Mouse (Mus musculus) layer of hippocampus, adult 2 months (tissue): ENCODE data around the gene Lsm2. TPM values are rescaled to one million over a fixed set of nuclear protein-coding genes. Genes with fewer than 3 reads are reported as not detected.
"Not testable (repeated sequence)": the region's sequence is repeated elsewhere in the genome, so short reads cannot be mapped to it uniquely, and the experiment has no call there.

Experiments used
- DNase-seq, 2 experiments: peaks; one replicate each; pipeline ENCODE4 v3.0.0; 2022; ENCODE audit warnings: low spot score in 2 of 2
- H3K27ac ChIP-seq: fragments of 200-600 bp; 2 replicates; pipeline ENCODE4 v1.8.1; 2022
- H3K4me3 ChIP-seq: fragments of 200-600 bp; 2 replicates; pipeline ENCODE4 v1.8.1; 2022; ENCODE audit warnings: mild to moderate bottlenecking
- CTCF ChIP-seq: fragments of 200-600 bp; conservative IDR thresholded peaks from 2 replicates; pipeline ENCODE4 v1.8.1; 2022; ENCODE audit warnings: antibody characterized with exemption, mild to moderate bottlenecking, moderate library complexity
- total RNA-seq, 2 experiments: library from RNA; stranded (reverse); gene quantifications; 2 replicates each; pipeline ENCODE4 v1.2.3; 2021

Lsm2 gene
- total RNA-seq, 2 experiments from 2014 or later = 15.9 to 21.8 TPM

DNA sequence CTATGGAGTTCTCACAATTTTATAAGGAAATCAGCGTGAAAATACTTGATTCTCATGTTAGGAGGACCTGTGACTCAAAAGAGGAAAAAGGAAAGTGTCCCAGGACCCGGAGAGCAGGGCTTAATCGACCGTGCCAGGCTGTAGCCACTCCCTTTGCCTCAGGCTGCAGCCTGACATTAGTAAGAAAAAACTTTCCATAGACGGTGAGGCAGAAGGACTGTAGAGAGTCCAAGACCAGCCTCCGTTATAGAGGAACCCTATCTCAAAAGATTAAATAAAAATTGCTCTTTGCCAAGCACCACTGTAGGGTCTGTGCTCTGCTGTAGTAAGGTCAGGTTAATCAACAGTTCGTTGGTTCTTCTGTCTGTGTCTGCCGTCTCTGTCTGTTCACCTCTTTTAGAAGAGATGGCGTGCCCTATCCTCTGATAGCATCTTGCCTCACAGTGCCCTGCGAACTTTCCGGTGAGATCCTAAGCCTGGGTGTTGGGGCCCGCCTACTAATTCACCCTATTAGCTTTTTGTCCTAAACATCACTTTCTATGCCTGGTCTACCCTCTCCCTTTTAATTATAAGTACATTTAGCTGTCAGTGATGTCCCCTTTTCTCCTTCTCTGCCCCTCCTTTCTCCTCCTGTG lies 21.7 kb upstream of the Lsm2 start:
- Histone ChIP-seq H3K27ac (peak overlapping the region; percentile 95), H3K4me3 (peak overlapping the region; percentile 66)
- DNase-seq = no peak
- TF ChIP-seq CTCF = no peak

DNA sequence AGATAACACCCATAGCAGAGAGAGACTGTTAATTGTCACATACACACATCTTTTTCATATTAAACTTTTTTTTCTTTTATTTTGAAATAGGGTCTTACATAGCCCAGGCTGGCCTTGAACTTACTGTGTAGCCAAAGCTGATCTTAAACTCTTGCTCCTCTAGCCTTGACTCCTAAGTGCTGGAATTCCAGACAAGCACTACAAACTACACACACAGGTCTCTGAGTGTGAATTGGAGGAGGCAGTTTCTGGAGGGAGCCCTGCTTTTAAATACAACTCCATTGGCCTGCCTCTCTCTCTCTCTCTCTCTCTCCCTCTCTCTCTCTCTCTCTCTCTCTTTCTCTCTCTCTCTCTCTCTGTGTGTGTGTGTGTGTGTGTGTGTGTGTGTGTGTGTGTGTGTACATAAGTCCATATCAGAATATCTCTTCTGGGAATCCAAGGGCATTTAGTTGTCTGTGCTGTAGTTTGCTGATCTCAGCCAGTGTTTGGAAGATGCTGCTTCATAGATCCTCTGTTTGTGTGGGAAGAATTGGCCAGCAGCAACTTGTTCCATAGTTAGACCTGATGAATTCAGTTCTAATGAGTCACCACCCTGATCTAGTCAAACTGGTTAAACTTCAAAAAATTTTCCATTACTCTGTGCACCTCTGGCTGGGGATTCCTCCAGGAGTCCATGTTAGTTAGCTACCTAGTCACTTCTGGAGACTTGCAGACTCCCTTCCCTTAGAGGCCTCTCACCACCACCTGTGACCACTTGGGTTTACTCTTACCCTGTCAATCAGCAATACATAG lies 20.8 kb upstream of the Lsm2 start:
- no peak for TF ChIP-seq CTCF
- Histone ChIP-seq H3K27ac (peak overlapping the region; percentile 95; the same call in 1 of the 2 replicates), H3K4me3 (no peak overlapping the region)
- no peak for DNase-seq

DNA sequence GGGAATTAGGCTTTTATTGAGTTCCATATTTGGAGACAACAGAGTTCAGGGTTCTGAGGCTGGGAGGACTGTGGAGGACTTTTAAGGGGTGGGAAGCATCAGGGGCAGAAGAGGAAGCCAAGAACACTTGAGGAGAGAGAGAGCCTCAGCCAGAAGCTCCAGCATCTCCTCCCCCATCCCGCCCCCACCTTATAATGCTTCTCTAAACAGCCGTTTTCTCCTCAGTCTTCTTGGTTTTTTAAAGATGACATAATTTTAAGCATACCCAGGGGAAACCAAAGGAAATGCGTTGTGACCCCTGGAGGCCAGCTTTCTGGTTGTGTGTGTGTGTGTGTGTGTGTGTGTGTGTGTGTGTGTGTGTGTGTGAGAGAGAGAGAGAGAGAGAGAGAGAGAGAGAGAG lies 19.5 kb upstream of the Lsm2 start:
- no peak for TF ChIP-seq CTCF
- Histone ChIP-seq H3K4me3 (no peak overlapping the region), H3K27ac (peak overlapping the region; percentile 18; the same call in 1 of the 2 replicates)
- DNase-seq = no peak

DNA sequence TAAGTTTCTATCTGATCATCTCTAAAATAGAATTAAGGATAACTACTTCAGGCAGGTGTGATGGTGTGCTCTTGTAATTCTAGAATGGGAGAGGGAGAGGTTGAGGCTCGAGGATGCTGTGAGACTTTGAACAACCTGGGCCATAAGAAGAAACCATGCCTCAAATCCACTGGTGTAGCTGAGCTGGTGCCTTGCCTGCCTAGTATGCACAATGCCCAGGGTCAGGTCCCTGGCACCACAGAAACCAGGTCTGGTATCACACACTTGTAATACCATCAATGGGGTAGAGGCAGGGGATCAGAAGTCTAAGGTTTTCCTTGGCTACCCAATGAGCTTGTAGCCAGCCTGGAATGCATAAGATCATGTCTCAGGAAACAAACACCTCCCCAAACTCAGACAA lies 18.8 kb upstream of the Lsm2 start:
- TF ChIP-seq CTCF = no peak
- no peak for DNase-seq
- Histone ChIP-seq H3K27ac (no peak overlapping the region), H3K4me3 (no peak overlapping the region)

DNA sequence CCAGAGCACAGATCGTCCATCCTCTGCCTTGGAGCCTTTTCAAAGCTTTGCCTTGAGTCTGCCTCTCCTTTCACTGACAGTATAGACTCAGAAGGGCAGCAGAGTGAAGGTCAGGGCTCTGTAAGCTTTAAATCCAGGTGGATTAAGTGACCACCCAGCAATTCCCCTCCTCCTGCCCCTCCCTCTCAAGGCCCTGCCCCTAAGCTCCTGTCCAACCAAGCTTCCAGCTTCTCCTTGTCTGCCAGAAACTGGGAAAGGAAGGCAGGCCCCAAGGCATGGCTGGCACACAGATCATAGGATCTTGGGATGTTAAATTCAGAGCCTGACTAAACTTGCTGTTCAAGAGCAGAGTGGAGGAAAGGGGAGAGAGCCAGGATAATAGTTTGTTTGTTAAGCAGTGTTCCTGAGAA lies 17.0 kb upstream of the Lsm2 start:
- H3K27ac ChIP-seq = no peak overlapping the region
- H3K4me3 ChIP-seq = no peak overlapping the region
- no peak for DNase-seq
- no peak for TF ChIP-seq CTCF

DNA sequence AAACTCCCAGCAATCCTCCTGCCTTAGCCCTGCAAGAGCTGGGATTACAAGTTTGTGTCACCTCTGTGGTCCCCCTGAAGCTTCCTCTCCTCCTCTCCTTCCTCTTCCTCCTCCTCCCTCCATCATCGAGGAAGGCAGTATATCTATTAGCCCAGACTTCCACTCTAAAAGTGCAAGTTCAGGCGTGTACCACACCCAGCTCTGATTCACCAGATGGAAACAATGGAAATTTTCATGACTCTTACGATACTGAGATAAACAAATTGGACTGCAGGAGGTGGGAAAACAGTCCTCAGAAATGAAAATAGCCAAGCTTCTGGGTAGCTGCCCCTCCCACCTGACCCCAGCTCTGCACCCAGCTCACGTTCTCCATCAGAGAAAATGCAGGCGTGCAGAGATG lies 16.0 kb upstream of the Lsm2 start:
- Histone ChIP-seq H3K27ac (no peak overlapping the region), H3K4me3 (no peak overlapping the region)
- no peak for TF ChIP-seq CTCF
- no peak for DNase-seq

DNA sequence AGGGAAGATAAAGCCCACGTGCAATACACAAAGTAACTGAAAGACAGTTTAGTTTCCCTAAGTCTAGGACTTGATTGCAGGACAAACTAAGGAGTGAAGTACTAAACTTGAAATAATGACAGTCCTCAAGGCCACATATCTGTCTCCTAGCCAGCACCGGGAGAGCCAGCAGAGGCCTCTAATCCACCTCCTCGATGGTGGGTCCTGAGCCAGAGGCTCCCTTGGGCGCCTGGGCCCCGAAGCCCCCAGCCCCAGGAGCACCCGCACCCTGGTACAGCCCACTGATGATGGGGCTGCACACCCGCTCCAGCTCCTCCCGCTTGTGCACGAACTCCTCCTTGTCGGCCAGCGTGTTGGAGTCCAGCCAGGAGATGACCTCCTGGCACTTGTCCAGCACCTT lies 11.8 kb upstream of the Lsm2 start, which contains the start of gene Gm20481:
Gm20481 (plus strand) TSS at position 91 of the 400 bp plus-strand sequence.
- not testable (repeated sequence) for H3K27ac ChIP-seq, H3K4me3 ChIP-seq, DNase-seq

DNA sequence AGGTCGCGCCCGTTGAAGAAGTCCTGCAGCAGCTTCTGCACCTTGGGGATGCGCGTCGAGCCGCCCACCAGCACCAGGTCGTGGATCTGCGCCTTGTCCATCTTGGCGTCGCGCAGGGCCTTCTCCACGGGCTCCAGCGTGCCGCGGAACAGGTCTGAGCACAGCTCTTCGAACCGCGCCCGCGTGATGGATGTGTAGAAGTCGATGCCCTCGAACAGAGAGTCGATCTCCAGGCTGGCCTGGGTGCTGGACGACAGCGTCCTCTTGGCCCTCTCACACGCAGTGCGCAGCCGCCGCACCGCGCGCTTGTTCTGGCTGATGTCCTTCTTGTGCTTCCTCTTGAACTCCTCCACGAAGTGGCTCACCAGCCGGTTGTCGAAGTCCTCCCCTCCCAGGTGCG lies 10.8 kb upstream of the Lsm2 start:
- DNase-seq, H3K27ac ChIP-seq, H3K4me3 ChIP-seq: not testable (repeated sequence)

DNA sequence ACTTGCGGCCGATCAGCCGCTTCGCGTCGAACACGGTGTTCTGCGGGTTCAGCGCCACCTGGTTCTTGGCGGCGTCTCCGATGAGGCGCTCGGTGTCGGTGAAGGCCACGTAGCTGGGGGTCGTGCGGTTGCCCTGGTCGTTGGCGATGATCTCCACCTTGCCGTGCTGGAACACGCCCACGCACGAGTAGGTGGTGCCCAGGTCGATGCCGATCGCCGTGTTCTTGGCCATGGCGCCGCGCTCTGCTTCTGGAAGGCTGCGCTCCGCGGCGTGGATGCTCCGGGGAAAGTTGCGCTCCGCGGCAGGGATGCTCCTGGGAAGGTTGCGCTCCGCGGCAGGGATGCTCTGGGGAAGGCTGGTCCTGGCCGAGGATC lies 10.0 kb upstream of the Lsm2 start:
- peak overlapping the region; percentile 59 for H3K4me3 ChIP-seq
- H3K27ac ChIP-seq, DNase-seq: not testable (repeated sequence)

DNA sequence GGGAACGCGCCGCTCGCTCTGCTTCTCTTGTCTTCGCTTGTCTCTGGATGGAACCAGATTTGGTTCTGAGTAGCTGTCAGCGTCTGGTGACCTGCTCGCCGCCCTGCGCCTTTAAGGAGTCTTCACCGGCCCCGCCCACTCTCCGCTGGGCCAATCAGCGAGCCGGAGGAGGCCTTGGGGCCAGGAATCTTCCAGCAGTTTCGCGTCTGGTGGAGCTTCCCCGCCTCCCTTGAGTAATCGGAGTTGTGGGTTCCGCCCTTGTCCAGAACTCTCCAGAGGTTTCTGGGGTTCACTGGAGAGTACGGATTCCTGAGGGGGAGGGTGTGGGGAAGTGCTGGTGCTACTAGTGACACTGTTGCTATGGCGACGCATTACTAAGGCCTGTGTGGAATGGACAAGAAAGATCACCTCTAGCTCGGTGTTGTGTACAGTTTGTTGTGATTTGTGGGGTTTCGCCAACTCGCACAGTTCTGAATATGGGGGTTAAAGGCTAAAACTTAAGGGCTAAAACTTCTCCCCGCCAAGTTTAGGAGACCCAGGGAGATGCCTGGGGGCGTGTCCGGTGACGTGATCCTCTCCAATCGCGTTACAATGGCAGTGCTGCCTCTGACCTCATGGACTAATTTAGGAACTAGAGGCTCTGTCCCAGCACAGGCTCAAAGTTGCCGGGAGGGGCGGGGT lies 9.5 kb upstream of the Lsm2 start, which contains the start of the genes Hspa1a and Hspa1l:
Hspa1a (minus strand) TSS at position 88 of the 681 bp plus-strand sequence.
Hspa1l (plus strand) TSS at position 635 of the 681 bp plus-strand sequence.
- peak within 1 kb of the TSS; percentile 81 for H3K27ac ChIP-seq
- DNase-seq = peak; percentile 61 to 71
- H3K4me3 ChIP-seq = peak within 1 kb of the TSS; percentile 59

DNA sequence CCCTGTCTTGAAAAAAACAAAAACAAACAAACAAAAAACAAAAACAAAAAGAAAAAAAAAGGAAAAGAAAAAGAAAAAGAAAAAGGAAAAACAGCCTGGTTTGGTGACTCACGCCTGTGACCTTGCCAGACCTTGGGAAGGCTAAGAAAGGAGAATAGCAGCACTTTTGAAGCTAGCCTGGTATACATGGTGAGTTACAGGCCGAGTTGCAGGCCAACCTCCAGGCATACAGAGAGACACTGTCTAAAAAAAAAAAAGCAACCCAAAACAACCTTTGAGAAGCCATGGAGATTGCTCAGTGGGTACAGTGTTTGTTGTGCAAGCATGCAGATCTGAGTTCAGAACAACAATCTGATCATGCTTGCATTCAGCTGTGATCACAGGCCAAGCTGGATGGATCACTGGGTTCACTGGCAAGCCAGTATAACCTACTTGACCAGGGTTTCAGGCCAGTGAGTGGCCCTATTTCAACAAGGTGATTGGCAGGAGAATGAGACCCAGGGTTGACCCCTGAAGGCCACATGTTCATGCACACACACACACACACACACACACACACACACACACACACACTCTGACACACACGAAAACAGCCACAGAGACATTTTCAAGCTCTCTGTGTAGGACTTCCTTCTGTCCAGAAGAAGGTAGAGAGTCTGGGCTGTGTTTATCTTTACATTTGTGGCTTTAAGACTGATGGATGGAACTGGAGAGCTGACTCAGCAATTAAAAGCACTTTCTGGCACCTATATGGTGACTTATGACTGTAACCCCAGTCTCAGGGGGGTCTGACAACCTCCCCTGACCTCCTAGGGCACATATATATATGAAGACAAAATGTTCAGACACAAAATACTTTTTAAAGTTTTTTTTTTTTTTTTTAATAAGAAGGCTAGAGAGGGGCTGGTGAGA lies 5.8 kb upstream of the Lsm2 start:
- Histone ChIP-seq H3K27ac (no peak overlapping the region), H3K4me3 (no peak overlapping the region)
- no peak for DNase-seq
- TF ChIP-seq CTCF = no peak

DNA sequence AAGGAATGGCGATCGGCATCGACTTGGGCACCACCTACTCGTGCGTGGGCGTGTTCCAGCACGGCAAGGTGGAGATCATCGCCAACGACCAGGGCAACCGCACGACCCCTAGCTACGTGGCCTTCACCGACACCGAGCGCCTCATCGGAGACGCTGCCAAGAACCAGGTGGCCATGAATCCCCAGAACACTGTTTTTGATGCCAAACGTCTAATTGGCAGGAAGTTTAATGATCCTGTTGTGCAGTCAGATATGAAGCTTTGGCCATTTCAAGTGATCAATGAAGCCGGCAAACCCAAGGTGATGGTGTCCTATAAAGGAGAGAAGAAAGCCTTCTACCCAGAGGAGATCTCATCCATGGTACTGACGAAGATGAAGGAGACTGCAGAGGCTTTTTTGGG lies 4.7 kb upstream of the Lsm2 start:
- no peak for DNase-seq
- Histone ChIP-seq H3K27ac (no peak overlapping the region), H3K4me3 (no peak overlapping the region)
- TF ChIP-seq CTCF = no peak
